In genomic region chr9:41053478-41053877, GRCm38 (mm10) we compare ENCODE assay signal across 22 mouse cellular contexts. TPM values are rescaled to one million over a fixed set of nuclear protein-coding genes. Genes with fewer than 3 reads are reported as not detected.
DNase-seq lines count a peak whose midpoint lies in the region; ATAC-seq and TF ChIP-seq lines count a peak whose summit lies in the region.
"Had no signal": no experiment of that assay in that cellular context is flagged by ENCODE, and none has a peak within 500 bp of the region (broad histone marks: within the 10 kb centered on the region; RNA-seq: fewer than 3 reads in every experiment).

No protein-coding gene starts in this region.

- no peak overlapping the region for H3ac ChIP-seq in myocyte (ENCODE audit: control insufficient read depth, insufficient read length)

- no peak for TF ChIP-seq CTCF in cerebellum, adult 2 months (IDR thresholded peaks at IDR 0.05; ENCODE audit: borderline replicate concordance, insufficient read depth, low read depth, low read length)
- TF ChIP-seq CTCF in left cerebral cortex, adult 2 months (IDR thresholded peaks at IDR 0.05): no peak

- peak overlapping the region; percentile 94 for H3K27ac ChIP-seq in cerebellum, adult 2 months (ENCODE audit: insufficient read depth, low read length)
- H3K27ac ChIP-seq in hindbrain, embryonic 15.5 days (replicated peaks): peak overlapping the region; percentile 11
- H3K27ac ChIP-seq in hindbrain, embryonic 10.5 days: no peak overlapping the region
- peak overlapping the region; percentile 78 for H3K27ac ChIP-seq in left cerebral cortex, adult 2 months
- H3K27ac ChIP-seq: forebrain, embryonic 12.5 days; heart, embryonic 13.5 days had no signal

- H3K27me3 ChIP-seq in cerebellum, adult 2 months (ENCODE audit: control insufficient read depth, insufficient read depth, low read length): no peaks in the 10 kb centered on the region
- H3K27me3 ChIP-seq in hindbrain, embryonic 15.5 days: no peaks in the 10 kb centered on the region
- no peaks in the 10 kb centered on the region for H3K27me3 ChIP-seq in hindbrain, embryonic 10.5 days (ENCODE audit: insufficient read depth, poor library complexity, severe bottlenecking)
- H3K27me3 ChIP-seq in myocyte (ENCODE audit: control insufficient read depth, insufficient read depth, insufficient read length): no peaks in the 10 kb centered on the region
- H3K27me3 ChIP-seq: forebrain, embryonic 12.5 days; heart, embryonic 13.5 days had no signal

- H3K79me2 ChIP-seq in myocyte (ENCODE audit: control insufficient read depth, insufficient read depth): no peaks in the 10 kb centered on the region

- WGBS in cerebellum, adult 2 months: 80% methylated on average over 4 of the region's 4 CpGs
- WGBS in hindbrain, embryonic 15.5 days: 52% methylated on average over 4 of the region's 4 CpGs
- WGBS in hindbrain, embryonic 10.5 days: 73% methylated on average over 4 of the region's 4 CpGs

- DNase-seq in cerebellum, adult 2 months: no peak
- no peak for DNase-seq in cerebellum, adult 9-10 months
- DNase-seq in hindbrain, embryonic 10.5 days (ENCODE audit: low spot score): no peak
- DNase-seq in left cerebral cortex, adult 2 months (ENCODE audit: extremely low spot score in 1 of 2, low spot score in 2 of 2): no peak
- DNase-seq in left cerebral cortex, postnatal 36 days (ENCODE audit: low spot score in 2 of 2): no peak
- no peak for DNase-seq in right cerebral cortex, postnatal 25 days
- DNase-seq: adrenal gland, postnatal 10 days; B cell, adult 2 months; heart, adult 11 months; heart, postnatal 36 days had no signal

- H3K36me3 ChIP-seq in hindbrain, embryonic 15.5 days: 0 out of 2 replicates have a peak, but pooled peaks cover 3% of the 10 kb centered on the region
- no peaks in the 10 kb centered on the region for H3K36me3 ChIP-seq in hindbrain, embryonic 10.5 days
- H3K36me3 ChIP-seq in myocyte (ENCODE audit: control insufficient read depth, insufficient read depth): no peaks in the 10 kb centered on the region
- H3K36me3 ChIP-seq: forebrain, embryonic 12.5 days; heart, embryonic 13.5 days had no signal

- intact Hi-C loops in left cerebral cortex, adult 2 months (cut with DNase I): loop anchor here (5.0 kb wide), 2 partner anchors 54 to 104 kb away; no protein-coding TSS in a partner anchor
- intact Hi-C loops in left cerebral cortex, postnatal 36 days (cut with DNase I): loop anchor here (5.0 kb wide), 1 partner anchor 49 kb away; no protein-coding TSS in a partner anchor

- no peak for ATAC-seq in hindbrain, embryonic 15.5 days (ENCODE audit: low FRiP score, low read depth)
- ATAC-seq: CD4-positive, CD25-positive, alpha-beta regulatory T cell, adult 4 months; intestine, embryonic 16.5 days had no signal

- no peak for TF ChIP-seq POLR2A in cerebellum, adult 2 months (IDR thresholded peaks at IDR 0.05; ENCODE audit: borderline replicate concordance, insufficient read depth, low read length)
- no peak for TF ChIP-seq POLR2A in myocyte (IDR thresholded peaks at IDR 0.05; ENCODE audit: insufficient read length, low read depth)

- H3K9ac ChIP-seq in hindbrain, embryonic 15.5 days: no peak overlapping the region
- H3K9ac ChIP-seq: forebrain, embryonic 12.5 days; heart, embryonic 13.5 days had no signal

- peaks cover 42% of the 10 kb centered on the region for H3K4me1 ChIP-seq in cerebellum, adult 2 months (ENCODE audit: control insufficient read depth, insufficient read depth, low read length)
- H3K4me1 ChIP-seq in hindbrain, embryonic 15.5 days (replicated peaks): peaks cover 26% of the 10 kb centered on the region
- peaks cover 15% of the 10 kb centered on the region for H3K4me1 ChIP-seq in hindbrain, embryonic 10.5 days (replicated peaks)

- H3K4me2 ChIP-seq in hindbrain, embryonic 15.5 days: no peak overlapping the region
- peak overlapping the region; percentile 44 for H3K4me2 ChIP-seq in myocyte (ENCODE audit: low read depth)
- H3K4me2 ChIP-seq: forebrain, embryonic 12.5 days; heart, embryonic 13.5 days had no signal

- no peak overlapping the region for H3K4me3 ChIP-seq in cerebellum, adult 2 months (replicated peaks; ENCODE audit: insufficient read depth, low read depth, low read length)
- H3K4me3 ChIP-seq in hindbrain, embryonic 15.5 days: no peak overlapping the region
- H3K4me3 ChIP-seq in hindbrain, embryonic 10.5 days: no peak overlapping the region
- H3K4me3 ChIP-seq in left cerebral cortex, adult 2 months: no peak overlapping the region
- no peak overlapping the region for H3K4me3 ChIP-seq in myocyte
- H3K4me3 ChIP-seq: forebrain, embryonic 12.5 days; heart, embryonic 13.5 days had no signal

- H3K9me3 ChIP-seq in hindbrain, embryonic 15.5 days: no peaks in the 10 kb centered on the region
- no peaks in the 10 kb centered on the region for H3K9me3 ChIP-seq in hindbrain, embryonic 10.5 days
- H3K9me3 ChIP-seq: forebrain, embryonic 12.5 days; G1E had no signal

TF ChIP-seq in myocyte, 11 proteins besides CTCF, POLR2A, EP300 and RAD21:
- TF ChIP-seq CEBPB (IDR thresholded peaks at IDR 0.05; ENCODE audit: insufficient read depth, poor library complexity, severe bottlenecking): no peak
- no peak for TF ChIP-seq MYOD1 (IDR thresholded peaks at IDR 0.05; ENCODE audit: control insufficient read depth in 1 of 3, insufficient read length in 2 of 3, low read depth in 2 of 3)
- no peak for TF ChIP-seq SRF (IDR thresholded peaks at IDR 0.05; ENCODE audit: control insufficient read depth, insufficient read length, low read depth)
- no peak for TF ChIP-seq MAX (IDR thresholded peaks at IDR 0.05; ENCODE audit: low read depth)
- TF ChIP-seq REST (IDR thresholded peaks at IDR 0.05; ENCODE audit: insufficient read depth, insufficient read length): no peak
- TF ChIP-seq TCF3 (IDR thresholded peaks at IDR 0.05; ENCODE audit: insufficient read length, low read depth): no peak

RNA-seq across cellular contexts. Expression of gene Crtam, which starts 49.0 kb away (rescaled TPM):
- 26.4 and 29.5 TPM in 2 replicates for polyA plus RNA-seq in cerebellum, adult 2 months (2012; rRNA removed)
- polyA plus RNA-seq in hindbrain, embryonic 15.5 days (2015; fragmentation: Nextera tagmentation; extraction: Ambion mirVana): 0.14 and 0.27 TPM in 2 replicates
- polyA plus RNA-seq in hindbrain, embryonic 10.5 days (2016; fragmentation: Nextera tagmentation; extraction: Ambion mirVana): 0.09 and 0.13 TPM in 2 replicates
- total RNA-seq in left cerebral cortex, adult 2 months (2021): under 1 TPM in 1 of 2 experiments, not detected in 1; 0.18 TPM
- under 1 TPM; 0.10 to 0.29 TPM for total RNA-seq in left cerebral cortex, postnatal 36 days (2021)
- polyA plus RNA-seq in myocyte (2012; fragmentation: generic; extraction: Trizol): 0.14 TPM
- total RNA-seq: gastrocnemius, adult 8-10 months; gastrocnemius, postnatal 36 days; heart, postnatal 36 days had no signal
- polyA plus RNA-seq: embryonic facial prominence, embryonic 11.5 days; forebrain, embryonic 16.5 days; G1E; heart, embryonic 13.5 days; heart, postnatal 0 days had no signal

Comparison
In these comparisons a context has a peak if more than half of its experiments do, and no peak if none do; other contexts are left out.
1. RNA of gene Crtam, which starts 49.0 kb away (polyA plus RNA-seq): 26.4 to 29.5 TPM in cerebellum, adult 2 months; 0.14 to 0.27 TPM in hindbrain, embryonic 15.5 days, 0.14 TPM in myocyte (single experiment) and 0.09 to 0.13 TPM in hindbrain, embryonic 10.5 days; every median in the first group is over 10 times any median in the second.